Mouse (Mus musculus) heart, adult 11 months (tissue): ENCODE measurements around the gene Prr7.
A peak's percentile ranks its signal among the peaks of the same experiment; 100 is the strongest.

Experiments used
- DNase-seq: peaks from one replicate; pipeline ENCODE4 v3.0.0; 2022

Prr7 gene

GRCm38 (mm10) chr13:55510668-55511491 lies 46.8 kb downstream of the Prr7 start:
- DNase-seq: peak; percentile 99

DNA sequence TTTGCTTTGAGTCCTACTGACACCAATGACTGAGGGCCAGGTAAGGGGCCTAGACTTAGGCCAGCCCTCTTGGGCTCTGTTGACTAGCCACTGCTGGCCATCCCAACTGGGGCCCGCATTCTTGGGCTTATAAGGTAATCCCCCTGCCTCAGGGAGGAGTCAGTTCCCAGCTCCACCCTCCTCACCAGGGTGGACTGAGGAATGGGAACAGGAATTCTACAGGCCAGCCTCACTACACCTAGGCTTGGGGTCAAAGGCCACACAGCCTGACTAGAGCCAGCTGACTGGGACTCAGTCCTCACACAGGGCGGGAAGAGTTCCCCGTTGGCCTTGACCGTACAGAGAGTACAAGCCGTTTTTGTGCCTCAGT lies 47.4 kb downstream of the Prr7 start:
- no peak for DNase-seq

DNA sequence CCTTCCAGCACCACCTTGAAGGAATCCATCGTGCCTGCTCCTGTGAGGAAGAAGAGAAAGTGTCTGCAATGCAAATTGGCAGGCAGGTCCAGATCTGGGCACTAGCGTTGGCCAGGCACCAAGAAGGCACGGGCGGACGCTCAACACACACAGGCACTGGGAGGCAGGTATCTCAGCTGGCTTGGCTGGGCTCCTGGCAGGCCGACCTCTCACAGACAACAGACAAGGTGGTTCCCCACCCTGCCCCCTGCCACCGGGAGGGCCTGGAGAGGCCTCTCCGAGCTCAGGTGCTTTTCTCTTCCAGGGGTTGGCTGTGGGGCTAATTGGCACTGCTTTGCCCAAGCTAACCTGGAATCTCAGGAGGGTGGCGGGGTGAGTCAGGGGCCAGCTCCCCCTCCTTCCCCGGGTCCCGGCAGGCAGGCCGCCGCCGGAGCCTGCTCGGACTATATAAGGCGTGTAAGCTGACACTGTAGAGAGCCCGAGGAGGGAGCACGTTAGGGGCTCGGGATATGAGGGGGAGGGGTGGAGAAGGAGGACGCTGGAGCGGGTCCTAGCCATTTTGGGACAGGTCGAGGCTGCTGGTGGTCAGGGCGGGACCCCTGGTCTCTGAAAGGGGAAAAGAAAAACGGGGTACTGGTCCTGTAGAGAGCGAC lies 48.4 kb downstream of the Prr7 start:
- peak; percentile 98 for DNase-seq

- DNase-seq: peak; percentile 99
These were observed 49.2 kb downstream of the Prr7 start, which contains the start of gene Pdlim7 for GRCm38 (mm10) chr13:55513111-55513748. TSS of gene Pdlim7 (minus strand) at chr13:55513676.

GRCm38 (mm10) chr13:55513828-55514227 lies 49.8 kb downstream of the Prr7 start:
- DNase-seq: peak; percentile 93

DNA sequence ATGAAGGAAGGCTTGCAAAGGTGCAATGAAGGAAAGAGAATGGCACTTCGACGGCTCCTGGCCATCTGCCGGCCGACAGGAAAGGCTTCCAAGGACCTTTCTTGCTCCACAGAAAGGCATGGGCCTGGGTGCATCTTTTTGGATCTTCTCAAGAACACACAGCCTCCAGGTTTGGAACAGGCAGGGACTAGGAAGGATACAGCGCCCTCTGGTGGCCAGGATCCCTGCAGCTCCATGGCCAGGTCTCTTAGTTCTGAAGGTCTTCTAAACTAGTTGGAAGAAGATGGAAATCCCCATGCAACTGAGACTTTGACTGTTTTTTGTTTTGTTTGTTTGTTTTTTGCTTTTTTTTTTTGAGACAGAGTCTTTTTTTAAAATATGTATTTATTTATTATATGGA lies 52.9 kb downstream of the Prr7 start:
- DNase-seq: peak; percentile 96

GRCm38 (mm10) chr13:55519606-55520005 lies 55.5 kb downstream of the Prr7 start:
- no peak for DNase-seq

DNA sequence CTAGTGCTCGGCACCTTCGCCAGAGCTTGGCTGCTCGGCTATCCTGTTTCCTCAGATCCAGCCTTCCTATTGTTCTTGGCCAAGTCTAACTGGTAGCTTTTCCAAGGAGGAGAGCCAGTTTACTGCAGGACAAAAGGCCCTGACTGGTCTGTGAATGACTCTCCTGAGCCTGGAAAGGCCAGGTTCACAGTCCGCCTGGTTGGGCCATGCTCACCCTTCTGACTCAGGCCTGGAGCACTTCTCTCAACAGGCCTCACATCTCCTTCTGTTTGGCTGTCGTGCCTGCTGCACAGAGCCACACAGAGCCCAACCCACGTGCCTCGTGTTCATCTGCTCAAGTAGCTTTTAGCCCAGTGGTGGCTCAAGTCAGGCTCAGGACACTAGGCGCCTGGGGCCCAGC lies 58.7 kb downstream of the Prr7 start:
- DNase-seq: peak; percentile 96
